Mouse (Mus musculus): ENCODE measurements around the gene Piezo1. TPM values are rescaled to one million over a fixed set of nuclear protein-coding genes. Genes with fewer than 3 reads are reported as not detected.

Piezo1 gene
- polyA plus RNA-seq (2014; fragmentation: Illumina TruSeq; extraction: RNeasy Lipid Tissue Mini Kit (QIAGEN cat#74804); ENCODE audit: low read depth, low replicate concordance) = 0.50 TPM

GRCm38 (mm10) chr8:122551265-122552051 lies at the start of gene Piezo1:
Piezo1 (minus strand) TSS chr8:122551329.

GRCm38 (mm10) chr8:122576648-122577022 lies 25.5 kb upstream of the Piezo1 start, which contains the start of gene Aprt:
Aprt (minus strand) TSS chr8:122576909.

DNA sequence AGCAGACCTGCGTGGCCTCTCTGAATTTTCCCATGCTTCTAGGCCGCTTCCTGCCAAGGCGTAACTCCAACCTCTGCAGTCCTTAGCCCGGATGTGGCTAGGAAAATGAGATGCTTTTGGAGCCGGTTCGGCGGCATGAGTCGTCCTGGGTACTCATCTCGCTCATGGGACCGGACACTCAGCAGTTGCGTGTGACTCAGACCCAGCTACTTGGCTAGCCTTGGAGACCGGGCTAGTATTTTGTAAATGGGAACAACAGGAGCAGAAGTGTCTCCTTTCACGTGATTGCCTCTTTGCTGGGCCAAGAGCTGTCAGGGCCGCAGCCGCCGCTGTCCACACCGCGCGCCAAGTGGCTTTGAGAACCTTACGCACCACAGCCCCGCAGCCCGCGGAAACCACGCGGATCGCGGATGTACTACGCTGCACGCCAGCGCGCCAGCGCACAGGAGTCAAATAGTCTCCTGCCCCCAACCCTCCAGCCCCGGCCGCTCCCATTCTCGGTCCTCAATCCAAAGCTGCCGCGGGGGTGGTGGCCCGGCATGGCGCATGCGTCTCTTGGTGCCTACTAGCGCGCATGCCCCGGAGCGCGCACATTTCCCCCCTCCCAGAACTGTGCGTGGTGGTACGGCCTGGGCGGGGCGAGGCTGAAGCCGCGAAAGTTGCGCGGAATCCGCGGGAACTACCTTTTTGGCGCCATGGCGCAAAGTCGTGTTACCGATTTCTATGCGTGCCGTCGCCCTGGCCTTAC lies 16.4 kb upstream of the Piezo1 start, which contains the start of gene Cdt1:
Cdt1 (plus strand) TSS at position 655 of the 748 bp plus-strand sequence.

DNA sequence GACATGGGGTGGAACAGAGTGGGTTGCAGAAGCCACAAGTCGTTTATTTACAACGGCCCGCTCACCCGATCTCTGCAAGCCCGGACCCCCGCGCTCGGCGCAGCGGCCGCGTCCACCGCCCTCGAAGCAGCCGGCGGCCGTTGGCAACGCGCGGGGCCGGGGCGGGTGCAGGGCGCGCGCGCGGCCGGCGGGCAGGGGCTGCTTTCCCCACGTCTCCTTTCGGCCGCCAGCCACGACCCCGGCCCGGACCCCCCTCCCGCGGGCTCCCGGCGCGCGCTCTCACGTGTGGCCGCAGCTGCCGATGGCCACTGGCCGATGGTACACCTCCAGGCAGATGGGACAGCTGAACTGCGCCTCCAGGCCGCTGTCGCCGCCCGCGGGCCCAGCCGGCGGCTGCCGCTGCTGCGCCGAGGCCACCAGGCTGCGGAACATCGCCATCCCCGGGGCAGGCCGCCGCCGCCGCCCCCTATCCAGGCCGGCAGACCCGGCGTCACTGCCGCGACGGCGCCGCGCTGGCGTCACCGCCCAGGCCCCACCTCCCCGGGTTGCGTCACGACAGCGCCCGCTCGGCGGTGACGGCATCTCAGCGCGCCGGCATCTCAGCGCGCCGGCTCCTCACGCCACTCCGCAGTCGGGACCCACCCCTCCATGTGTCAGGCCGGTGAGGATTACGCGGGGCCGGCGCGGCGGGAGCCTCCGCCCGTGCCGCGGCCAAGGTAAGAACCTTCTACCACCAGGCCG lies 75.4 kb downstream of the Piezo1 start, which contains the start of the genes Rnf166 and Ctu2:
Rnf166 (minus strand) TSS at position 485 of the 741 bp plus-strand sequence.
Ctu2 (plus strand) TSS at position 564 of the 741 bp plus-strand sequence.

DNA sequence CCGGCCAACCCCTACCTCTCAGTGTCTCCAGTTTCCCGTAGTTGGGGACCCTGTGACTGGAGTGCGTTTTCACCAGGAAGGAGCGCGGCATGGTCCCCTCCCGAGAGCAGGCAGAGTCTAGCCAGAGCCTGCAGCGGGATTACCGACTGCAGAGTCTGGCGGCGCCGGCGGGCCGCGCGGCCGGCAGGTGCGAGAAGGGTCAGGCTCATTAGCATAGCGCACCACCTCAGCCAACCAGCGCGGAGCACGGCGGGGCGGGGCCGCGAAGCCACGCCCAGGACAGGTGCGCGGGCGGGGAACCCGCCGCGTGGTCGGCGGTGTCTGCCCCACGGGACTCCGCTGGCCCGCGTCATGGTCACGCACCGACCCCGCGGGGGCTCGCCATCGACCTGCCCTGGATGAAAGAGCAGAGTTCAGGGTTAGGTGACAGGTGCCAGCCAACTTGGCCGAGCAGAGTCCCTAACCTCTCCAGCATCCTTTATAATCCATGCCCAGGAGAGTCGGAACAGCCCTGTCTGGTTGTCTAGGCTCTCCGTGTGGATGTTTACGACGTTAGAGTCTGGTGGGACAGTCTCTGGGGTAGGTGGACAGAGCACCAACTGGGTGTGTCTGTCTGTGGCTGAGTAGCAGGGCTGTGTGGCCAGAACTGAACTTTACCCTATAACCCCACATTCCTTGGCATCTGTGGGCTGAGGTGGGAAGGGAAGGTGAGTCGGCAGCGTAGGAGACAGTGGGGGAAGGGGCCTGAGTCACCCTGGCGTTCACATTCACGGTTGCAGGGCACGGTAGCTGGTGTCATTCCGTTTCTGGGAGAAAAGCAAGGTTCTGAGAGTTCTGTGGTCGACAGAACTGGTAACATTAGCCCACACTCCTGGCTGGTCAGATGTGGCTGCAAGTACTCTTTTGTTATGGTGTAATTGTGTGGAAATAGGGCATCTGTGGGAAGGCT lies 90.3 kb downstream of the Piezo1 start, which contains the start of gene Snai3:
Snai3 (minus strand) TSS at position 210 of the 949 bp plus-strand sequence.

GRCm38 (mm10) chr8:122443262-122444006 lies 107.7 kb downstream of the Piezo1 start, which contains the start of gene Mvd:
Mvd (minus strand) TSS chr8:122443422.

GRCm38 (mm10) chr8:122432443-122433268 lies 118.5 kb downstream of the Piezo1 start, which contains the start of gene Cyba:
Cyba (minus strand) TSS chr8:122432930.

Other genes starting within 250 kb of the Piezo1 start
- gene Trhr2, start 190.6 kb downstream of the Piezo1 start, polyA plus RNA-seq (2014; fragmentation: Illumina TruSeq; extraction: RNeasy Lipid Tissue Mini Kit (QIAGEN cat#74804); ENCODE audit: low read depth, low replicate concordance) = not detected
- gene Zc3h18, start 174.7 kb downstream of the Piezo1 start, polyA plus RNA-seq (2014; fragmentation: Illumina TruSeq; extraction: RNeasy Lipid Tissue Mini Kit (QIAGEN cat#74804); ENCODE audit: low read depth, low replicate concordance) = 10.9 TPM
- gene Il17c, start 129.3 kb downstream of the Piezo1 start, polyA plus RNA-seq (2014; fragmentation: Illumina TruSeq; extraction: RNeasy Lipid Tissue Mini Kit (QIAGEN cat#74804); ENCODE audit: low read depth, low replicate concordance) = not detected
- gene Cyba, start 118.4 kb downstream of the Piezo1 start, polyA plus RNA-seq (2014; fragmentation: Illumina TruSeq; extraction: RNeasy Lipid Tissue Mini Kit (QIAGEN cat#74804); ENCODE audit: low read depth, low replicate concordance) = not detected
- gene Mvd, start 107.9 kb downstream of the Piezo1 start, polyA plus RNA-seq (2014; fragmentation: Illumina TruSeq; extraction: RNeasy Lipid Tissue Mini Kit (QIAGEN cat#74804); ENCODE audit: low read depth, low replicate concordance) = not detected
- gene Snai3, start 90.6 kb downstream of the Piezo1 start, polyA plus RNA-seq (2014; fragmentation: Illumina TruSeq; extraction: RNeasy Lipid Tissue Mini Kit (QIAGEN cat#74804); ENCODE audit: low read depth, low replicate concordance) = 0.17 TPM
- gene Rnf166, start 75.3 kb downstream of the Piezo1 start, polyA plus RNA-seq (2014; fragmentation: Illumina TruSeq; extraction: RNeasy Lipid Tissue Mini Kit (QIAGEN cat#74804); ENCODE audit: low read depth, low replicate concordance) = 26.4 TPM
- gene Ctu2, start 75.2 kb downstream of the Piezo1 start, polyA plus RNA-seq (2014; fragmentation: Illumina TruSeq; extraction: RNeasy Lipid Tissue Mini Kit (QIAGEN cat#74804); ENCODE audit: low read depth, low replicate concordance) = 0.27 TPM
- gene Cdt1, start 16.7 kb upstream of the Piezo1 start, polyA plus RNA-seq (2014; fragmentation: Illumina TruSeq; extraction: RNeasy Lipid Tissue Mini Kit (QIAGEN cat#74804); ENCODE audit: low read depth, low replicate concordance) = 0.59 TPM
- 4.8 TPM for gene Aprt, start 25.6 kb upstream of the Piezo1 start, polyA plus RNA-seq (2014; fragmentation: Illumina TruSeq; extraction: RNeasy Lipid Tissue Mini Kit (QIAGEN cat#74804); ENCODE audit: low read depth, low replicate concordance)
- 0.53 TPM for gene Galns, start 60.1 kb upstream of the Piezo1 start, polyA plus RNA-seq (2014; fragmentation: Illumina TruSeq; extraction: RNeasy Lipid Tissue Mini Kit (QIAGEN cat#74804); ENCODE audit: low read depth, low replicate concordance)
- 10.4 TPM for gene Trappc2l, start 60.3 kb upstream of the Piezo1 start, polyA plus RNA-seq (2014; fragmentation: Illumina TruSeq; extraction: RNeasy Lipid Tissue Mini Kit (QIAGEN cat#74804); ENCODE audit: low read depth, low replicate concordance)
- gene Pabpn1l, start 71.4 kb upstream of the Piezo1 start, polyA plus RNA-seq (2014; fragmentation: Illumina TruSeq; extraction: RNeasy Lipid Tissue Mini Kit (QIAGEN cat#74804); ENCODE audit: low read depth, low replicate concordance) = not detected
- gene Cbfa2t3, start 147.8 kb upstream of the Piezo1 start, polyA plus RNA-seq (2014; fragmentation: Illumina TruSeq; extraction: RNeasy Lipid Tissue Mini Kit (QIAGEN cat#74804); ENCODE audit: low read depth, low replicate concordance) = 0.11 TPM
- 0.74 TPM for gene Acsf3, start 224.2 kb upstream of the Piezo1 start, polyA plus RNA-seq (2014; fragmentation: Illumina TruSeq; extraction: RNeasy Lipid Tissue Mini Kit (QIAGEN cat#74804); ENCODE audit: low read depth, low replicate concordance)

All from testis, adult 10 weeks (tissue).